Mouse (Mus musculus) heart, embryonic 15.5 days (tissue): ENCODE measurements around the gene Prex1. TPM values are rescaled to one million over a fixed set of nuclear protein-coding genes. Genes with fewer than 3 reads are reported as not detected.

Source experiments
- ATAC-seq: fragments of 200-750 bp; cut with Nextera tagmentation; replicated peaks from 2 replicates; pipeline ENCODE4 v1.8.0; 2017; ENCODE audit warnings: low read depth, moderate TSS enrichment; ENCODE audit not compliant: insufficient number of reproducible peaks, insufficient read depth, low FRiP score
- H3K27ac ChIP-seq: fragments of 300-500 bp; sonication (generic); 2 replicates; pipeline ENCODE4 v1.5.1; 2015; ENCODE audit warnings: mild to moderate bottlenecking, inconsistent platforms
- H3K27me3 ChIP-seq: fragments of 300-500 bp; sonication (generic); 2 replicates; pipeline ENCODE4 v1.6.1; 2015; ENCODE audit warnings: inconsistent platforms
- H3K36me3 ChIP-seq: fragments of 300-500 bp; sonication (generic); 2 replicates; pipeline ENCODE4 v1.6.1; 2015; ENCODE audit warnings: mild to moderate bottlenecking, inconsistent platforms
- H3K4me1 ChIP-seq: fragments of 300-500 bp; sonication (generic); replicated peaks from 2 replicates; pipeline ENCODE4 v1.6.1; 2015; ENCODE audit warnings: inconsistent platforms
- H3K4me2 ChIP-seq: fragments of 300-500 bp; sonication (generic); 2 replicates; pipeline ENCODE4 v1.6.1; 2015; ENCODE audit warnings: inconsistent platforms, mild to moderate bottlenecking, moderate library complexity
- H3K4me3 ChIP-seq: fragments of 300-500 bp; sonication (generic); 2 replicates; pipeline ENCODE4 v1.5.1; 2015; ENCODE audit warnings: mild to moderate bottlenecking, inconsistent platforms
- H3K9ac ChIP-seq: fragments of 300-500 bp; sonication (generic); 2 replicates; pipeline ENCODE4 v1.6.1; 2015; ENCODE audit warnings: mild to moderate bottlenecking, inconsistent platforms
- H3K9me3 ChIP-seq: fragments of 300-500 bp; sonication (generic); replicated peaks from 2 replicates; pipeline ENCODE4 v1.6.1; 2016; ENCODE audit warnings: inconsistent platforms
- WGBS: fragments of 180-500 bp; shearing (Covaris S2); methylation state at CpG from one replicate; pipeline ENCODE4 v1.1.7; 2015; ENCODE audit warnings: mixed read lengths; 5-methylcytosine and 5-hydroxymethylcytosine counted together
- polyA plus RNA-seq: library from polyadenylated mRNA; unstranded; fragments of >200 nt; fragmentation: Nextera tagmentation; extraction: Ambion mirVana; gene quantifications from 2 replicates; pipeline ENCODE4 v1.2.1, GENCODE M21; 2015

Prex1 gene
- polyA plus RNA-seq, 1 experiment from 2014 or later, result 6.1 TPM

GRCm38 (mm10) chr2:166683885-166684544, 29.6 kb downstream of the Prex1 start:
- no peaks in the 10 kb centered on the region for H3K9me3 ChIP-seq
- no peaks in the 10 kb centered on the region for H3K27me3 ChIP-seq
- no peak for ATAC-seq
- no peaks in the 10 kb centered on the region for H3K36me3 ChIP-seq
- H3K4me2 ChIP-seq, result no peak overlapping the region
- H3K4me3 ChIP-seq, result no peak overlapping the region
- H3K9ac ChIP-seq, result no peak overlapping the region
- H3K4me1 ChIP-seq, result peaks cover 20% of the 10 kb centered on the region
- no peak overlapping the region for H3K27ac ChIP-seq
- 22% methylated on average over 13 of the region's 13 CpGs for WGBS

GRCm38 (mm10) chr2:166682866-166683265, 30.8 kb downstream of the Prex1 start:
- WGBS, result 62% methylated on average over 4 of the region's 4 CpGs

GRCm38 (mm10) chr2:166678959-166679759, 34.5 kb downstream of the Prex1 start:
- Histone ChIP-seq H3K4me1 (peaks cover 19% of the 10 kb centered on the region), H3K36me3 (no peaks in the 10 kb centered on the region), H3K9me3 (no peaks in the 10 kb centered on the region), H3K27ac (no peak overlapping the region), H3K4me2 (no peak overlapping the region), H3K27me3 (no peaks in the 10 kb centered on the region), H3K9ac (no peak overlapping the region), H3K4me3 (no peak overlapping the region)
- ATAC-seq, result no peak
- WGBS, result 50% methylated on average over 13 of the region's 13 CpGs

More at GRCm38 (mm10) chr2:166682866-166683265, 30.8 kb downstream of the Prex1 start:
- Histone ChIP-seq H3K4me3 (no peak overlapping the region), H3K4me1 (peaks cover 20% of the 10 kb centered on the region), H3K9ac (no peak overlapping the region), H3K36me3 (no peaks in the 10 kb centered on the region), H3K9me3 (no peaks in the 10 kb centered on the region), H3K27ac (no peak overlapping the region), H3K4me2 (no peak overlapping the region), H3K27me3 (no peaks in the 10 kb centered on the region)
- no peak for ATAC-seq

- peaks cover 19% of the 10 kb centered on the region for H3K4me1 ChIP-seq
- ATAC-seq, result no peak
- 85% methylated on average over 11 of the region's 11 CpGs for WGBS
Measured at GRCm38 (mm10) chr2:166676933-166677332, 36.7 kb downstream of the Prex1 start.

GRCm38 (mm10) chr2:166676498-166676897, 37.1 kb downstream of the Prex1 start:
- ATAC-seq, result no peak
- no peaks in the 10 kb centered on the region for H3K36me3 ChIP-seq
- 80% methylated on average over 14 of the region's 14 CpGs for WGBS
- H3K27ac ChIP-seq, result no peak overlapping the region
- H3K9me3 ChIP-seq, result no peaks in the 10 kb centered on the region
- peaks cover 19% of the 10 kb centered on the region for H3K4me1 ChIP-seq
- H3K4me2 ChIP-seq, result no peak overlapping the region
- H3K9ac ChIP-seq, result no peak overlapping the region
- H3K4me3 ChIP-seq, result no peak overlapping the region
- no peaks in the 10 kb centered on the region for H3K27me3 ChIP-seq

More at GRCm38 (mm10) chr2:166676933-166677332, 36.7 kb downstream of the Prex1 start:
- H3K9ac ChIP-seq, result no peak overlapping the region
- no peak overlapping the region for H3K4me2 ChIP-seq
- no peaks in the 10 kb centered on the region for H3K9me3 ChIP-seq
- no peak overlapping the region for H3K4me3 ChIP-seq
- no peaks in the 10 kb centered on the region for H3K36me3 ChIP-seq
- no peaks in the 10 kb centered on the region for H3K27me3 ChIP-seq
- no peak overlapping the region for H3K27ac ChIP-seq

- ATAC-seq, result no peak
- Histone ChIP-seq H3K4me3 (no peak overlapping the region), H3K27ac (no peak overlapping the region), H3K9me3 (no peaks in the 10 kb centered on the region), H3K36me3 (no peaks in the 10 kb centered on the region), H3K4me2 (no peak overlapping the region), H3K4me1 (peaks cover 19% of the 10 kb centered on the region), H3K27me3 (no peaks in the 10 kb centered on the region), H3K9ac (no peak overlapping the region)
- WGBS, result 45% methylated on average over 14 of the region's 14 CpGs
Measured at GRCm38 (mm10) chr2:166675588-166676444, 37.8 kb downstream of the Prex1 start.

- Histone ChIP-seq H3K9ac (no peak overlapping the region), H3K27me3 (no peaks in the 10 kb centered on the region), H3K4me1 (peaks cover 19% of the 10 kb centered on the region), H3K36me3 (no peaks in the 10 kb centered on the region), H3K4me3 (no peak overlapping the region), H3K4me2 (no peak overlapping the region), H3K9me3 (no peaks in the 10 kb centered on the region), H3K27ac (no peak overlapping the region)
- no peak for ATAC-seq
- 14% methylated on average over 12 of the region's 12 CpGs for WGBS
Measured at GRCm38 (mm10) chr2:166674693-166675092, 38.9 kb downstream of the Prex1 start.

GRCm38 (mm10) chr2:166673951-166674350, 39.7 kb downstream of the Prex1 start:
- 75% methylated on average over 12 of the region's 12 CpGs for WGBS
- H3K4me2 ChIP-seq, result no peak overlapping the region
- no peak overlapping the region for H3K9ac ChIP-seq
- peaks cover 23% of the 10 kb centered on the region for H3K4me1 ChIP-seq
- H3K36me3 ChIP-seq, result no peaks in the 10 kb centered on the region
- H3K27me3 ChIP-seq, result no peaks in the 10 kb centered on the region
- no peak for ATAC-seq
- no peaks in the 10 kb centered on the region for H3K9me3 ChIP-seq
- H3K4me3 ChIP-seq, result no peak overlapping the region
- H3K27ac ChIP-seq, result no peak overlapping the region

- H3K4me3 ChIP-seq, result no peak overlapping the region
- H3K9ac ChIP-seq, result no peak overlapping the region
- no peak overlapping the region for H3K27ac ChIP-seq
- 78% methylated on average over 14 of the region's 14 CpGs for WGBS
- H3K27me3 ChIP-seq, result no peaks in the 10 kb centered on the region
- no peak overlapping the region for H3K4me2 ChIP-seq
- no peaks in the 10 kb centered on the region for H3K9me3 ChIP-seq
- H3K4me1 ChIP-seq, result peaks cover 38% of the 10 kb centered on the region
- H3K36me3 ChIP-seq, result no peaks in the 10 kb centered on the region
- no peak for ATAC-seq
Measured at GRCm38 (mm10) chr2:166672171-166672965, 41.3 kb downstream of the Prex1 start.

GRCm38 (mm10) chr2:166671614-166672013, 42.0 kb downstream of the Prex1 start:
- H3K27ac ChIP-seq, result no peak overlapping the region
- ATAC-seq, result no peak
- 86% methylated on average over 14 of the region's 14 CpGs for WGBS
- H3K36me3 ChIP-seq, result no peaks in the 10 kb centered on the region
- no peak overlapping the region for H3K4me2 ChIP-seq
- no peak overlapping the region for H3K4me3 ChIP-seq
- H3K9ac ChIP-seq, result no peak overlapping the region
- H3K27me3 ChIP-seq, result no peaks in the 10 kb centered on the region
- H3K9me3 ChIP-seq, result no peaks in the 10 kb centered on the region
- H3K4me1 ChIP-seq, result peaks cover 42% of the 10 kb centered on the region
